Mouse (Mus musculus): ENCODE results near the gene Mylk. TPM values are rescaled to one million over a fixed set of nuclear protein-coding genes. Genes with fewer than 3 reads are reported as not detected.
A peak's percentile ranks its signal among the peaks of the same experiment; 100 is the strongest.

Gene Mylk
- polyA plus RNA-seq, 1 experiment from 2014 or later: 334 TPM

GRCm38 (mm10) chr16:34937611-34938010 is 192.6 kb downstream of the Mylk start:
- H3K4me1 ChIP-seq (replicated peaks; ENCODE audit: control insufficient read depth, insufficient read depth, low read length): peaks cover 53% of the 10 kb centered on the region
- WGBS: 32% methylated on average over 4 of the region's 4 CpGs
- no peak for ATAC-seq (replicated peaks; ENCODE audit: low FRiP score, low TSS enrichment, low read depth)
- H3K27me3 ChIP-seq (replicated peaks; ENCODE audit: control insufficient read depth, insufficient read depth, low read length): no peaks in the 10 kb centered on the region
- no peak overlapping the region for H3K4me2 ChIP-seq (ENCODE audit: low read length)
- no peaks in the 10 kb centered on the region for H3K9me3 ChIP-seq (ENCODE audit: control insufficient read depth, low read length)
- no peak overlapping the region for H3K4me3 ChIP-seq (ENCODE audit: low read depth, low read length)
- H3K36me3 ChIP-seq (ENCODE audit: control insufficient read depth, insufficient read depth, low read length): peaks cover 24% of the 10 kb centered on the region
- no peak for DNase-seq (ENCODE audit: low spot score)
- no peak overlapping the region for H3K9ac ChIP-seq (ENCODE audit: low read length)
- H3K27ac ChIP-seq (ENCODE audit: low read depth): peak overlapping the region; percentile 65

- H3K27ac ChIP-seq (ENCODE audit: low read depth): peak overlapping the region; percentile 65
- H3K36me3 ChIP-seq (ENCODE audit: control insufficient read depth, insufficient read depth, low read length): peaks cover 28% of the 10 kb centered on the region
- H3K9me3 ChIP-seq (ENCODE audit: control insufficient read depth, low read length): no peaks in the 10 kb centered on the region
- no peak overlapping the region for H3K9ac ChIP-seq (ENCODE audit: low read length)
- ATAC-seq (replicated peaks; ENCODE audit: low FRiP score, low TSS enrichment, low read depth) (no peak), DNase-seq (ENCODE audit: low spot score) (no peak)
- 87% methylated on average over 2 of the region's 2 CpGs for WGBS
- H3K4me1 ChIP-seq (replicated peaks; ENCODE audit: control insufficient read depth, insufficient read depth, low read length): peaks cover 51% of the 10 kb centered on the region
- no peak overlapping the region for H3K4me2 ChIP-seq (ENCODE audit: low read length)
- H3K27me3 ChIP-seq (replicated peaks; ENCODE audit: control insufficient read depth, insufficient read depth, low read length): no peaks in the 10 kb centered on the region
- no peak overlapping the region for H3K4me3 ChIP-seq (ENCODE audit: low read depth, low read length)
Observed at GRCm38 (mm10) chr16:34938248-34938647, 193.2 kb downstream of the Mylk start.

GRCm38 (mm10) chr16:34939951-34940350 is 194.9 kb downstream of the Mylk start:
- 39% methylated on average over 5 of the region's 5 CpGs for WGBS
- no peak overlapping the region for H3K4me3 ChIP-seq (ENCODE audit: low read depth, low read length)
- peak overlapping the region; percentile 12; the same call in 1 of the 2 replicates for H3K27ac ChIP-seq (ENCODE audit: low read depth)

GRCm38 (mm10) chr16:34940363-34940762 is 195.4 kb downstream of the Mylk start:
- H3K4me2 ChIP-seq (ENCODE audit: low read length): no peak overlapping the region
- peaks cover 45% of the 10 kb centered on the region for H3K4me1 ChIP-seq (replicated peaks; ENCODE audit: control insufficient read depth, insufficient read depth, low read length)
- 31% methylated on average over 5 of the region's 5 CpGs for WGBS
- H3K4me3 ChIP-seq (ENCODE audit: low read depth, low read length): no peak overlapping the region
- H3K36me3 ChIP-seq (ENCODE audit: control insufficient read depth, insufficient read depth, low read length): peaks cover 27% of the 10 kb centered on the region; the same call in 1 of the 2 replicates
- no peaks in the 10 kb centered on the region for H3K9me3 ChIP-seq (ENCODE audit: control insufficient read depth, low read length)
- DNase-seq (ENCODE audit: low spot score) (no peak), ATAC-seq (replicated peaks; ENCODE audit: low FRiP score, low TSS enrichment, low read depth) (no peak)
- H3K27ac ChIP-seq (ENCODE audit: low read depth): peak overlapping the region; percentile 12; the same call in 1 of the 2 replicates
- H3K9ac ChIP-seq (ENCODE audit: low read length): no peak overlapping the region
- no peaks in the 10 kb centered on the region for H3K27me3 ChIP-seq (replicated peaks; ENCODE audit: control insufficient read depth, insufficient read depth, low read length)

More at GRCm38 (mm10) chr16:34939951-34940350, 194.9 kb downstream of the Mylk start:
- Histone ChIP-seq H3K36me3 (ENCODE audit: control insufficient read depth, insufficient read depth, low read length) (peaks cover 27% of the 10 kb centered on the region; the same call in 1 of the 2 replicates), H3K9ac (ENCODE audit: low read length) (no peak overlapping the region), H3K4me2 (ENCODE audit: low read length) (no peak overlapping the region), H3K27me3 (replicated peaks; ENCODE audit: control insufficient read depth, insufficient read depth, low read length) (no peaks in the 10 kb centered on the region), H3K4me1 (replicated peaks; ENCODE audit: control insufficient read depth, insufficient read depth, low read length) (peaks cover 48% of the 10 kb centered on the region), H3K9me3 (ENCODE audit: control insufficient read depth, low read length) (no peaks in the 10 kb centered on the region)
- DNase-seq (ENCODE audit: low spot score) (no peak), ATAC-seq (replicated peaks; ENCODE audit: low FRiP score, low TSS enrichment, low read depth) (no peak)

GRCm38 (mm10) chr16:34941915-34942314 is 196.9 kb downstream of the Mylk start:
- no peak overlapping the region for H3K27ac ChIP-seq (ENCODE audit: low read depth)

GRCm38 (mm10) chr16:34946301-34946700 is 201.3 kb downstream of the Mylk start:
- Histone ChIP-seq H3K4me2 (ENCODE audit: low read length) (no peak overlapping the region), H3K27me3 (replicated peaks; ENCODE audit: control insufficient read depth, insufficient read depth, low read length) (no peaks in the 10 kb centered on the region), H3K9ac (ENCODE audit: low read length) (no peak overlapping the region), H3K36me3 (ENCODE audit: control insufficient read depth, insufficient read depth, low read length) (peaks cover 25% of the 10 kb centered on the region; the same call in 1 of the 2 replicates), H3K27ac (ENCODE audit: low read depth) (no peak overlapping the region), H3K4me3 (ENCODE audit: low read depth, low read length) (no peak overlapping the region), H3K4me1 (replicated peaks; ENCODE audit: control insufficient read depth, insufficient read depth, low read length) (no peaks in the 10 kb centered on the region), H3K9me3 (ENCODE audit: control insufficient read depth, low read length) (no peaks in the 10 kb centered on the region)
- 93% methylated on average over 3 of the region's 3 CpGs for WGBS
- ATAC-seq (replicated peaks; ENCODE audit: low FRiP score, low TSS enrichment, low read depth) (no peak), DNase-seq (ENCODE audit: low spot score) (no peak)

More at GRCm38 (mm10) chr16:34941915-34942314, 196.9 kb downstream of the Mylk start:
- Histone ChIP-seq H3K4me3 (ENCODE audit: low read depth, low read length) (no peak overlapping the region), H3K9me3 (ENCODE audit: control insufficient read depth, low read length) (no peaks in the 10 kb centered on the region), H3K9ac (ENCODE audit: low read length) (no peak overlapping the region), H3K27me3 (replicated peaks; ENCODE audit: control insufficient read depth, insufficient read depth, low read length) (no peaks in the 10 kb centered on the region), H3K4me2 (ENCODE audit: low read length) (no peak overlapping the region), H3K36me3 (ENCODE audit: control insufficient read depth, insufficient read depth, low read length) (peaks cover 31% of the 10 kb centered on the region; the same call in 1 of the 2 replicates), H3K4me1 (replicated peaks; ENCODE audit: control insufficient read depth, insufficient read depth, low read length) (peaks cover 31% of the 10 kb centered on the region)
- DNase-seq (ENCODE audit: low spot score) (no peak), ATAC-seq (replicated peaks; ENCODE audit: low FRiP score, low TSS enrichment, low read depth) (no peak)
- 38% methylated on average over 3 of the region's 3 CpGs for WGBS

- no peak for ATAC-seq (replicated peaks; ENCODE audit: low FRiP score, low TSS enrichment, low read depth)
- no peaks in the 10 kb centered on the region for H3K27me3 ChIP-seq (replicated peaks; ENCODE audit: control insufficient read depth, insufficient read depth, low read length)
- H3K4me3 ChIP-seq (ENCODE audit: low read depth, low read length): no peak overlapping the region
- no peak overlapping the region for H3K9ac ChIP-seq (ENCODE audit: low read length)
- no peaks in the 10 kb centered on the region for H3K4me1 ChIP-seq (replicated peaks; ENCODE audit: control insufficient read depth, insufficient read depth, low read length)
- H3K27ac ChIP-seq (ENCODE audit: low read depth): no peak overlapping the region
- no peak overlapping the region for H3K4me2 ChIP-seq (ENCODE audit: low read length)
- no peak for DNase-seq (ENCODE audit: low spot score)
- no peaks in the 10 kb centered on the region for H3K9me3 ChIP-seq (ENCODE audit: control insufficient read depth, low read length)
- peaks cover 31% of the 10 kb centered on the region for H3K36me3 ChIP-seq (ENCODE audit: control insufficient read depth, insufficient read depth, low read length)
- WGBS: 81% methylated on average over 9 of the region's 9 CpGs
Observed at GRCm38 (mm10) chr16:34950935-34951334, 205.9 kb downstream of the Mylk start.

- Histone ChIP-seq H3K27ac (ENCODE audit: low read depth) (no peak overlapping the region), H3K4me2 (ENCODE audit: low read length) (no peak overlapping the region), H3K27me3 (replicated peaks; ENCODE audit: control insufficient read depth, insufficient read depth, low read length) (no peaks in the 10 kb centered on the region), H3K36me3 (ENCODE audit: control insufficient read depth, insufficient read depth, low read length) (peaks cover 33% of the 10 kb centered on the region), H3K4me1 (replicated peaks; ENCODE audit: control insufficient read depth, insufficient read depth, low read length) (no peaks in the 10 kb centered on the region), H3K9ac (ENCODE audit: low read length) (no peak overlapping the region), H3K4me3 (ENCODE audit: low read depth, low read length) (no peak overlapping the region), H3K9me3 (ENCODE audit: control insufficient read depth, low read length) (no peaks in the 10 kb centered on the region)
- no peak for DNase-seq (ENCODE audit: low spot score)
- WGBS: 75% methylated on average over 5 of the region's 5 CpGs
- ATAC-seq (replicated peaks; ENCODE audit: low FRiP score, low TSS enrichment, low read depth): no peak
Observed at GRCm38 (mm10) chr16:34952254-34952653, 207.2 kb downstream of the Mylk start.

- ATAC-seq (replicated peaks; ENCODE audit: low FRiP score, low TSS enrichment, low read depth): no peak
- Histone ChIP-seq H3K27me3 (replicated peaks; ENCODE audit: control insufficient read depth, insufficient read depth, low read length) (no peaks in the 10 kb centered on the region), H3K27ac (ENCODE audit: low read depth) (no peak overlapping the region), H3K4me1 (replicated peaks; ENCODE audit: control insufficient read depth, insufficient read depth, low read length) (0 out of 2 replicates have a peak, but pooled peaks cover 3% of the 10 kb centered on the region), H3K9ac (ENCODE audit: low read length) (no peak overlapping the region), H3K36me3 (ENCODE audit: control insufficient read depth, insufficient read depth, low read length) (peaks cover 39% of the 10 kb centered on the region), H3K4me2 (ENCODE audit: low read length) (no peak overlapping the region), H3K9me3 (ENCODE audit: control insufficient read depth, low read length) (no peaks in the 10 kb centered on the region), H3K4me3 (ENCODE audit: low read depth, low read length) (no peak overlapping the region)
- 72% methylated on average over 3 of the region's 3 CpGs for WGBS
- no peak for DNase-seq (ENCODE audit: low spot score)
Observed at GRCm38 (mm10) chr16:34952798-34953197, 207.8 kb downstream of the Mylk start.

All from intestine, embryonic 14.5 days (tissue).